Mouse (Mus musculus) lung, embryonic 16.5 days (tissue): ENCODE data around the gene Zfp512. TPM values are rescaled to one million over a fixed set of nuclear protein-coding genes. Genes with fewer than 3 reads are reported as not detected.
"Not testable (repeated sequence)": the region's sequence is repeated elsewhere in the genome, so short reads cannot be mapped to it uniquely, and the experiment has no call there.

Source experiments
- ATAC-seq: fragments of 200-750 bp; cut with Nextera tagmentation; 2 replicates; pipeline ENCODE4 v1.8.0; 2017; ENCODE audit warnings: low read depth, mild to moderate bottlenecking, moderate library complexity
- H3K27ac ChIP-seq: fragments of 300-500 bp; sonication (generic); 2 replicates; pipeline ENCODE4 v1.5.1; 2014; ENCODE audit warnings: mild to moderate bottlenecking, control low read depth, low read length
- H3K27me3 ChIP-seq: fragments of 300-500 bp; sonication (generic); 2 replicates; pipeline ENCODE4 v1.6.1; 2014; ENCODE audit warnings: low read depth, low read length, mixed read lengths; ENCODE audit not compliant: control insufficient read depth, insufficient read depth
- H3K36me3 ChIP-seq: fragments of 300-500 bp; sonication (generic); 2 replicates; pipeline ENCODE4 v1.6.1; 2014; ENCODE audit warnings: low read length; ENCODE audit not compliant: control insufficient read depth, insufficient read depth
- H3K4me1 ChIP-seq: fragments of 300-500 bp; sonication (generic); replicated peaks from 2 replicates; pipeline ENCODE4 v1.6.1; 2014; ENCODE audit warnings: low read length, mixed read lengths; ENCODE audit not compliant: control insufficient read depth, insufficient read depth
- H3K4me2 ChIP-seq: fragments of 300-500 bp; sonication (generic); 2 replicates; pipeline ENCODE4 v1.6.1; 2014; ENCODE audit warnings: low read depth, low read length, control low read depth
- H3K4me3 ChIP-seq: fragments of 300-500 bp; sonication (generic); 2 replicates; pipeline ENCODE4 v1.5.1; 2014; ENCODE audit warnings: mild to moderate bottlenecking, low read length, control low read depth
- H3K9ac ChIP-seq: fragments of 300-500 bp; sonication (generic); 2 replicates; pipeline ENCODE4 v1.6.1; 2014; ENCODE audit warnings: low read length, control low read depth
- H3K9me3 ChIP-seq: fragments of 300-500 bp; sonication (generic); 2 replicates; pipeline ENCODE4 v1.6.1; 2016; ENCODE audit warnings: low read length; ENCODE audit not compliant: control insufficient read depth
- WGBS: fragments of 180-500 bp; shearing (Covaris S2); extraction: QIAGEN DNeasy Blood & Tissue Kit; methylation state at CpG from one replicate; pipeline ENCODE4 v1.1.7; 2014; 5-methylcytosine and 5-hydroxymethylcytosine counted together
- polyA plus RNA-seq: library from polyadenylated mRNA; unstranded; fragments of >200 nt; fragmentation: Nextera tagmentation; extraction: Ambion mirVana; gene quantifications from 2 replicates; pipeline ENCODE4 v1.2.1, GENCODE M21; 2015

Gene Zfp512
- polyA plus RNA-seq, 1 experiment from 2014 or later: 51.1 TPM

DNA sequence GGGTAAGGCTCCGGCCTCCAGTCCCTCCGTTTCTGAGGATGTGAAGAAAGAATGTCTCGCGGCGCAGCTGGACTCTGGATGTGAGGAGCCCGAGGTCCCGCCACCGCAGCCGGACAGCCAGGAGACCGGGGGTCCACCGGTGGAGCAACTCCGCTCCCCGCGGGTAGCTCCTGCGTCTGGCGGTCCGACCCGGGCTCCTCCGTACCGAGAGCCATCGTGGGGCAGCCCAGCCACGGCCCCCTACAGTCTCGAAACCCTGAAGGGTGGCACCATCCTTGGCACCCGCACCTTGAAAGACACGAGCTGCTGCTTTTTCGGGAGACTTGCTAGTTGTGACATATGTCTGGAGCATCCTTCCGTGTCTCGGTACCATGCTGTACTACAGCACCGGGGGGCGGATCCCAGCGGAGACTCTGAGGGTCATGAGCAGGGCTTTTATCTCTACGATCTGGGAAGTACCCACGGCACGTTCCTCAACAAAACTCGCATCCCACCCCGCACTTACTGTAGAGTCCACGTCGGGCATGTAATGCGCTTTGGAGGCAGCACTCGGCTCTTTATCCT, 75.0 kb downstream of the Zfp512 start:
- peak overlapping the region; percentile 90 for H3K9ac ChIP-seq
- H3K4me3 ChIP-seq: peak overlapping the region; percentile 98
- H3K4me1 ChIP-seq: peaks cover 16% of the 10 kb centered on the region
- H3K36me3 ChIP-seq: peaks cover 21% of the 10 kb centered on the region
- peak overlapping the region; percentile 89 for H3K4me2 ChIP-seq
- no peaks in the 10 kb centered on the region for H3K27me3 ChIP-seq
- peak overlapping the region; percentile 42 for H3K27ac ChIP-seq
- no peaks in the 10 kb centered on the region for H3K9me3 ChIP-seq
- 2% methylated on average over 40 of the region's 40 CpGs for WGBS
- ATAC-seq: no peak; the same call in 1 of the 2 replicates

- 78% methylated on average over 11 of the region's 11 CpGs for WGBS
These were observed 75.5 kb downstream of the Zfp512 start, which contains the start of gene Supt7l for GRCm38 (mm10) chr5:31527707-31528106. TSS of gene Supt7l (minus strand) at chr5:31527807.

GRCm38 (mm10) chr5:31528560-31528959, 76.3 kb downstream of the Zfp512 start:
- Histone ChIP-seq H3K4me2 (no peak overlapping the region), H3K36me3 (peaks cover 28% of the 10 kb centered on the region), H3K4me1 (peaks cover 16% of the 10 kb centered on the region), H3K9me3 (no peaks in the 10 kb centered on the region), H3K9ac (no peak overlapping the region), H3K4me3 (no peak overlapping the region), H3K27ac (no peak overlapping the region), H3K27me3 (no peaks in the 10 kb centered on the region)
- no peak for ATAC-seq
- WGBS: 37% methylated on average over 2 of the region's 2 CpGs

More at GRCm38 (mm10) chr5:31527707-31528106, 75.5 kb downstream of the Zfp512 start, which contains the start of gene Supt7l:
- not testable (repeated sequence) for ATAC-seq, H3K9me3 ChIP-seq, H3K27me3 ChIP-seq
- peak within 1 kb of the TSS; percentile 42 for H3K27ac ChIP-seq
- peak within 1 kb of the TSS; percentile 89 for H3K4me2 ChIP-seq
- H3K4me1 ChIP-seq: peaks cover 16% of the 10 kb centered on the region
- H3K4me3 ChIP-seq: peak within 1 kb of the TSS; percentile 98
- H3K9ac ChIP-seq: peak within 1 kb of the TSS; percentile 90
- H3K36me3 ChIP-seq: peaks cover 23% of the 10 kb centered on the region

Other genes starting within 250 kb of the Zfp512 start
- 122 and 126 TPM in 2 replicates for gene Ppm1g, start 231.7 kb upstream of the Zfp512 start, polyA plus RNA-seq
- gene Nrbp1, start 211.6 kb upstream of the Zfp512 start, polyA plus RNA-seq: 152 and 162 TPM in 2 replicates
- 0.57 and 0.60 TPM in 2 replicates for gene Gm9970, start 211.2 kb upstream of the Zfp512 start, polyA plus RNA-seq
- 38.9 and 40.8 TPM in 2 replicates for gene Krtcap3, start 200.7 kb upstream of the Zfp512 start, polyA plus RNA-seq
- gene Ift172, start 161.3 kb upstream of the Zfp512 start, polyA plus RNA-seq: 41.6 and 44.3 TPM in 2 replicates
- 28.7 and 34.5 TPM in 2 replicates for gene Fndc4, start 156.4 kb upstream of the Zfp512 start, polyA plus RNA-seq
- gene Gckr, start 155.0 kb upstream of the Zfp512 start, polyA plus RNA-seq: 0.38 and 1.0 TPM in 2 replicates
- gene 4930548H24Rik, start 33.3 kb downstream of the Zfp512 start, polyA plus RNA-seq: not detected in 2 replicates
- 54.7 and 55.1 TPM in 2 replicates for gene Gpn1, start 42.3 kb downstream of the Zfp512 start, polyA plus RNA-seq
- 23.8 and 27.2 TPM in 2 replicates for gene Slc4a1ap, start 74.6 kb downstream of the Zfp512 start, polyA plus RNA-seq
- 21.9 and 22.1 TPM in 2 replicates for gene Supt7l, start 75.4 kb downstream of the Zfp512 start, polyA plus RNA-seq
- gene Mrpl33, start 144.5 kb downstream of the Zfp512 start, polyA plus RNA-seq: 286 and 307 TPM in 2 replicates
- gene Rbks, start 245.2 kb downstream of the Zfp512 start, polyA plus RNA-seq: 4.4 and 5.1 TPM in 2 replicates
- 51.9 and 52.3 TPM in 2 replicates for gene Babam2, start 245.3 kb downstream of the Zfp512 start, polyA plus RNA-seq